Mouse (Mus musculus): ENCODE measurements around the gene D7Ertd443e. TPM values are rescaled to one million over a fixed set of nuclear protein-coding genes. Genes with fewer than 3 reads are reported as not detected.

The D7Ertd443e gene
- polyA plus RNA-seq, 1 experiment from 2014 or later = not detected

DNA sequence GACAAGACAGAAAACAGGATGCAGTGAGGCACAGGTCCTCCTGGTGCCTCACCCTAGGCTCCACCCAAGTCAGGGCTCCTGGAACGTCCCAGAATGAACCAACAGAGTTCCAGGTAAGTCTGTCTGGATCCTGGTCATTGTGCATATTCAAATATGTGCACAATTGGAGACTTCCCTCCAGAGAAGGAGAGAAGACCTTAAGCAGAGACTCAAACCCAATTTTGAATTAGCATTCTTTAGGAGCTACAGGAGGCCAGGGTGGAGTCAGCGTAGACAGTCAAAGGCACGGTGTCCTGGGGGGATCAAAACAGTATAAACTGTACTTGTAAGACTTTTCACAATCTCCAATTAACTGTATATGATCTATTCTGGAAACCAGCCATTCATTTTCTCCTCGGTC, 113.0 kb downstream of the D7Ertd443e start:
- Histone ChIP-seq H3K9ac (no peak overlapping the region), H3K4me1 (no peaks in the 10 kb centered on the region), H3K4me3 (replicated peaks) (no peak overlapping the region), H3K27me3 (0 out of 2 replicates have a peak, but pooled peaks cover 4% of the 10 kb centered on the region), H3K9me3 (no peaks in the 10 kb centered on the region), H3K4me2 (no peak overlapping the region), H3K27ac (no peak overlapping the region), H3K36me3 (replicated peaks) (no peaks in the 10 kb centered on the region)
- no peak for ATAC-seq (ENCODE audit: low FRiP score)
- 71% methylated on average over 4 of the region's 4 CpGs for WGBS

DNA sequence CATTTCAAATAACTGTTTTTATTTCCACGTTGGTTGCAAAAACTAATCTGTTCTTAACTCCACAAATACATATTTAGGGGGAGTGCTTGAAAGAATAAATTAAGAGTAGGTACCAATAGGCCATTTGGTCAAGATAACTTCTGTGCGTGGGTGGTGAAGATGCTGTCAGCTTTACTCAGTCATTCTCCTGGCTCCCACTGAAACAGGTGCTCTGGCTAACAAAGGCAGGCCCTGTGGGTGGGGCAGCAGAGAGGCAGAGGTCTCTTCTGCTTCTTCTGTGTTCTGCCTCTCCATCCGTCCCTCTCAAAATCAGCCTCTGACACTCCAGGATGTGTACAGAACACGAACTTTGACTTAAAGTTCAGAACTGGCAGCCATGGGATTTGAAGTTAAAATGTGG, 119.7 kb downstream of the D7Ertd443e start:
- ATAC-seq (ENCODE audit: low FRiP score) = no peak
- Histone ChIP-seq H3K9me3 (no peaks in the 10 kb centered on the region), H3K27ac (no peak overlapping the region), H3K4me3 (replicated peaks) (no peak overlapping the region), H3K27me3 (0 out of 2 replicates have a peak, but pooled peaks cover 6% of the 10 kb centered on the region), H3K4me2 (no peak overlapping the region), H3K4me1 (no peaks in the 10 kb centered on the region), H3K36me3 (replicated peaks) (no peaks in the 10 kb centered on the region), H3K9ac (no peak overlapping the region)
- WGBS = 80% methylated on average over 4 of the region's 4 CpGs

DNA sequence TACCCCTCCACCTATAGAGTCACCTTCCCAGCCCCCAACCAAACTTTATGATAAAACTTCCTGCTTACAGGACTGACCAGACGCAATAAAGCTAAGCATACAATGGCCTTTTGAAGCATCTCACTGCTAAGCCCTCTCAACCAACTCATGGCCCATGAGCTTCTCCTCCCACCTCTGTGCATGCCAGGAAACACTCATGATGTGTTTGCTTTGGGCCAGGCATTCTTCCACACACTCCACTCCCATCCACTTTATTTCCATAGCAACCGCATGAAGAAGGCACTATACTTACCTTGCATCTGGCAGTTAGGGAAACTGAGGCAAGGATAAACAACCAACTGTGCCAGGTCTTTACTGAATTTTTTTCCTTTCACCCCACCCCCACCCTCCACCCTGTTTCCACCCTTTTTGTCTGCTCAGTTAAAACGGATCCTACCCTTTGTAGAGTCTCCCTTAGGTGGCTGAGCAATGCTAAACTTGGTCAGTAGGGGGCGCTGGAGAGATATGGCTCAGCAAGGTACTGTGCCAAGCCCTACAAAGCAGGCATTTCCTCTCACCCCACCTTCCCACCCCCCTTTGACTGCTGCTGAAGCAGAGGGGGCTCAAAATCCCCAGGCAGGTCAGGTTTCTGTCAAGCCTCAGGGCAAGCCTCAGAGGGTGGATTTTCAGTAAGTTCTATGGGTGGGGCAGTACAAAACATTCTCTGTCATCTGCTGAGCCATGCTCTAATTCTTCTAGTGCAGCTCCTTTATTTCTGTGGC, 122.1 kb downstream of the D7Ertd443e start:
- no peak for ATAC-seq (ENCODE audit: low FRiP score)
- no peak overlapping the region for H3K9ac ChIP-seq
- 0 out of 2 replicates have a peak, but pooled peaks cover 6% of the 10 kb centered on the region for H3K27me3 ChIP-seq
- no peaks in the 10 kb centered on the region for H3K4me1 ChIP-seq
- no peak overlapping the region for H3K4me3 ChIP-seq (replicated peaks)
- H3K9me3 ChIP-seq = no peaks in the 10 kb centered on the region
- H3K4me2 ChIP-seq = no peak overlapping the region
- 48% methylated on average over 4 of the region's 4 CpGs for WGBS
- no peaks in the 10 kb centered on the region for H3K36me3 ChIP-seq (replicated peaks)
- H3K27ac ChIP-seq = no peak overlapping the region

DNA sequence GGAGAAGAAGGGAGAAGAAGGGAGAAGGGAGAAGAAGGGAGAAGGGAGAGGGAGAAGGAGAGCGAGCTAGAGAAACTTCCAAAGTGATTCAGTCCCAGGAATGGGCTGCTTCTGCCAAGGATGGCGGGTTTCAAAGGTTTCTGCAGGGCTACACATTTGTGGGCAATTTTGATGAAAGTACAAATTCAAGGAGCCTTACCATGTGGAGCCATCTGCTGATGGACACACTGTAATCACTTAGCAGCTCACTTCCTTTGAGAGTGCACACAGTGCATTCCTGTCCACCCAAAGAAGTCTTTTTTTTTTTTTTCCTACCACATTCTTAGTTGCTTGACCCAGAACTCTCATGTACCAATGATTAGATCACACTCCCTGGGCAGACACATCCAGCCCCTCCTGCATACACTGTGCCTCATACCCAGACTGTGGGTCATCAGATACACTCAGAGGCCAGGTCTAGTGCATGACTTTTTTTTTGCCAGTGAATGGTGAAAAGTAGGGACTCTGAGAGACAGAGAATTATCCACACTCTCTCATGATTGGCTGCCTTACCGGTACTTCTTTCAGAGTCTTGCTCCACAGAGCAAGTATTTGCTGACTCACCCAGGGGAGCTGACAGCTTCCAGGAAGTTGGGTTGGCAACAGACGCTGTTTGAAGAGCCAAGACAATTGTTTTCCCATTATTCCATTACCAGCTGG, 124.3 kb downstream of the D7Ertd443e start:
- Histone ChIP-seq H3K4me1 (no peaks in the 10 kb centered on the region), H3K36me3 (replicated peaks) (no peaks in the 10 kb centered on the region), H3K27me3 (no peaks in the 10 kb centered on the region), H3K4me3 (replicated peaks) (no peak overlapping the region), H3K9ac (no peak overlapping the region), H3K4me2 (no peak overlapping the region), H3K9me3 (no peaks in the 10 kb centered on the region), H3K27ac (no peak overlapping the region)
- ATAC-seq (ENCODE audit: low FRiP score) = no peak
- WGBS = 71% methylated on average over 4 of the region's 4 CpGs

DNA sequence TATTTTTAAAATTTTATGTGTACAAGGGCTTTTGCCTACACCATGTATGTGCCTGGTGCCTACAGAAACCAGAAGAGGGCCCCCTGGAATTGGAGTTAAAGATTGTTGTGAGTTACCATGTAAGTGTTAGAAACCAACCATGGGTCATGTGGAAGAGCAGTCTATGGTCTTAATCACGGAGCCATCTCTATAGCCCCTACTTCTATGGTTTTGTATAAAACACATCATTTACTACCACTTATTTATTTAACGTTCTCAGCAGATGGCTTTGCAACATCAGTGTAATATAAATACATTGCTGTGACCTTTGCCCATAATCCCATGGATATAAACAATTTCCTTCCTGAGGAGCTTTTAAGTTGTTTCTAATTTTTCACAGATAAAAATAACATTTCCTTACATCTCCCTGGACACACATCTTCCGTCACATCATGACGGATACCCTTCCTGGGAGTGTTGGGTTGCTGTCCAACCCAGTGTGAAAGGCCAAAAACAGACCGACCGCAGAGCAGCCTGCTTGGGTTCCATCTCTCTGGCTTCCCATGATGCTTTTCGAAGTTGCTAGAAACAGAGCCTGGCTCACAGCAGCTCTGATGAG, 135.1 kb downstream of the D7Ertd443e start:
- no peak overlapping the region for H3K27ac ChIP-seq
- no peak for ATAC-seq (ENCODE audit: low FRiP score)
- H3K4me1 ChIP-seq = peaks cover 6% of the 10 kb centered on the region; the same call in 1 of the 2 replicates
- no peak overlapping the region for H3K4me3 ChIP-seq (replicated peaks)
- WGBS = 89% methylated on average over 7 of the region's 7 CpGs
- no peaks in the 10 kb centered on the region for H3K9me3 ChIP-seq
- no peak overlapping the region for H3K9ac ChIP-seq
- no peaks in the 10 kb centered on the region for H3K36me3 ChIP-seq (replicated peaks)
- H3K27me3 ChIP-seq = no peaks in the 10 kb centered on the region
- no peak overlapping the region for H3K4me2 ChIP-seq

DNA sequence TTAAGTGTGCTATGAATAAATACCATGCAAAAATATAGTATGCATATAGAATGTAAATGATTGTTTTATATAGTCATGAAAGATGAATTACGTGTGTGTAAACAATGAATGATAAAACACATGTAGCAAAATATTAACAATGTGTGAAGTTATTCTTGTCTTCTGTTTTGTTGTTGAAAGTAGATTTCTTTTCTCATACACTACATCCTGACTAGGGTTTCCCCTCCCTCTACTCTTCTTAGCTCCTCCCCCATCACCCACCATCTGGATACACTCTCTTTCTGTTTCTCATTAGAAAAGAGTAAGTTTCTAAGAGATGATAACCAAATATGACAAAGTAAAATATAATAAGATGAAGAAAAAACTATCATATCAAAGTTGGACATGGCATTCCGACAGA, 137.4 kb downstream of the D7Ertd443e start:
- no peak for ATAC-seq (ENCODE audit: low FRiP score)
- Histone ChIP-seq H3K36me3 (replicated peaks) (no peaks in the 10 kb centered on the region), H3K4me2 (no peak overlapping the region), H3K9ac (no peak overlapping the region), H3K27ac (no peak overlapping the region), H3K4me1 (peaks cover 6% of the 10 kb centered on the region; the same call in 1 of the 2 replicates), H3K27me3 (no peaks in the 10 kb centered on the region), H3K4me3 (replicated peaks) (no peak overlapping the region), H3K9me3 (no peaks in the 10 kb centered on the region)
- WGBS = 92% methylated on average over 2 of the region's 2 CpGs

DNA sequence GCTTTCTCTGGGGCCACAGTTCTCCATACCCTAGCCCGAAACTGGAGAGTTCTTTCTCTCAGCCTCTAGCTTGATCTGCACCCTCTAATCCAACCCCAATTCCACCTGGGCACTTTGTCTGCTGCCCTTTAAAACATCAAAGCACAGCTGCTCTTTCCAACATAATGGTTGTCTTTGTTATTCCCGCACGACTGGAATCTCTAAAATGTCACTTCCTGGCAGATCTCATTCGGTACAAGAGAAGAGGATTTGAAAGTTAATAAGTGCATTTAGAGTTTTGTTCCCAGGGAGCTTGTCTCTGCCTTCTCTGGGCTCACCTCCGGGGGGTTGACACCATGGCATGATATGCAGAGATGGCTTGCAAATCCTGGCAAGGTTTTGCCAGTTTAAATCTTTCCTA, 138.8 kb downstream of the D7Ertd443e start:
- 28% methylated on average over 5 of the region's 5 CpGs for WGBS

DNA sequence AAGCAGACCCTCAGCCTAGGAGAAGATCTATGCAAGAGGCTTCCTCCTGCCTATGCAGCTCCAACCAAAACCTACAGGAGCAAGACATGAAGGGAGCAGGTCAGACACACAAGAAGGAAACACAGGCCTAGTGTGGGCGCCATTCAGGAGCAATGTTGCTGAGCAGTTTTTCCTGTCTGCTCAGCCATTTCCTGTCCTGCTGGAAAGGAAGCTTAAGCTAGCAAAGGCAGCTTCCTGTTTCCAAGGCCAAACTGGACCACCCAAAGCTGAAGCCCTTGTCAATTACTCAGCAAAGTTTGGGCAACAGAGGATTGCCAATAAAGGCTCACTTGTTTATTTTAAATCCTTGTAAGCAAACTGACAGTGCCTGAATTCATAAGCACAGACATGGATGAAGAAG, 142.7 kb downstream of the D7Ertd443e start:
- H3K4me3 ChIP-seq (replicated peaks) = no peak overlapping the region
- H3K27ac ChIP-seq = no peak overlapping the region
- H3K4me1 ChIP-seq = peaks cover 6% of the 10 kb centered on the region; the same call in 1 of the 2 replicates
- no peaks in the 10 kb centered on the region for H3K36me3 ChIP-seq (replicated peaks)
- WGBS = 91% methylated on average over 1 of the region's 1 CpGs
- H3K9me3 ChIP-seq = no peaks in the 10 kb centered on the region
- H3K9ac ChIP-seq = no peak overlapping the region
- no peaks in the 10 kb centered on the region for H3K27me3 ChIP-seq
- ATAC-seq (ENCODE audit: low FRiP score) = no peak
- no peak overlapping the region for H3K4me2 ChIP-seq

More for the DNA sequence above, 138.8 kb downstream of the D7Ertd443e start:
- no peaks in the 10 kb centered on the region for H3K27me3 ChIP-seq
- H3K27ac ChIP-seq = no peak overlapping the region
- no peak overlapping the region for H3K4me2 ChIP-seq
- no peak overlapping the region for H3K9ac ChIP-seq
- peaks cover 6% of the 10 kb centered on the region; the same call in 1 of the 2 replicates for H3K4me1 ChIP-seq
- H3K36me3 ChIP-seq (replicated peaks) = no peaks in the 10 kb centered on the region
- no peaks in the 10 kb centered on the region for H3K9me3 ChIP-seq
- no peak overlapping the region for H3K4me3 ChIP-seq (replicated peaks)
- no peak for ATAC-seq (ENCODE audit: low FRiP score)

DNA sequence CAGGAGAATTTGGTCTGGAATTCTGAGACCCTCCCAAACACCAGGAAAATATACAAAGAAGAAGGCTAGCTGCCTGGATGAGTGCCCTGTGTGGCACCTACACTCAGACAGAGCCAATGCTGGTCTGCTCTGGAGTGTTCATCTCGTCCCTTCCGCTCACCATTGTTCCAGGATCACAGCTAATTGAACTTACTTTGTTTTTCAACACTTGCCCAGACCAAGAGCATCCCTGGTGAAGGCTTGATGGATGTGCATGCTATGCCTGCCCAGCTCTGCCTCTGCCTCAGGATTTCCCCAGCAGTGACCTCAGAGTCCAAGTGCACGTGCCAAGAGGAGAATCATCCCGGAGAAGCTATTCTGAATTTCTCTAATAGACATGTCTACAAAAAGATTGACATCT, 144.2 kb downstream of the D7Ertd443e start:
- H3K4me3 ChIP-seq (replicated peaks) = no peak overlapping the region
- 76% methylated on average over 4 of the region's 4 CpGs for WGBS
- H3K9ac ChIP-seq = no peak overlapping the region
- H3K27me3 ChIP-seq = no peaks in the 10 kb centered on the region
- H3K4me2 ChIP-seq = no peak overlapping the region
- ATAC-seq (ENCODE audit: low FRiP score) = no peak
- no peak overlapping the region for H3K27ac ChIP-seq
- H3K9me3 ChIP-seq = no peaks in the 10 kb centered on the region
- no peaks in the 10 kb centered on the region for H3K36me3 ChIP-seq (replicated peaks)
- no peaks in the 10 kb centered on the region; the same call in 1 of the 2 replicates for H3K4me1 ChIP-seq

DNA sequence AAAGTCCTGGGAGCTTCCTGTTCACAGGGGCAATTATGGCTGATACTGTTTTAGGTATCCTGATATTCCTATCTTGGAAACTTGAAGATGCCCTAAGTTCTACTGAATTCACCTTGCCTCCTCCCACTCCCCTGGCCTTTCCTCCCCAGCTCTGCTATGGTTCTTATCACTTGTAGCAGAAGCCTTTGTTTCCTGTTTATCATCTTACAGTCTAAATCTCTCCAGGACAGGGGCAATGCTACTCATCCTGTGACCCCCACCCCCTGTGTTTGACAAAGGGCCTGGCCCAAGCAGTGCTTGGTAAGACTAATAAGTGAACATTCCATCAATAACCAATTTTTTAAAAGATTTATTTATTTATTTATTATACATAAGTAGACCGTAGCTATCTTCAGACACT, 144.9 kb downstream of the D7Ertd443e start:
- WGBS = 97% methylated on average over 1 of the region's 1 CpGs
- no peak for ATAC-seq (ENCODE audit: low FRiP score)
- H3K4me1 ChIP-seq = no peaks in the 10 kb centered on the region

DNA sequence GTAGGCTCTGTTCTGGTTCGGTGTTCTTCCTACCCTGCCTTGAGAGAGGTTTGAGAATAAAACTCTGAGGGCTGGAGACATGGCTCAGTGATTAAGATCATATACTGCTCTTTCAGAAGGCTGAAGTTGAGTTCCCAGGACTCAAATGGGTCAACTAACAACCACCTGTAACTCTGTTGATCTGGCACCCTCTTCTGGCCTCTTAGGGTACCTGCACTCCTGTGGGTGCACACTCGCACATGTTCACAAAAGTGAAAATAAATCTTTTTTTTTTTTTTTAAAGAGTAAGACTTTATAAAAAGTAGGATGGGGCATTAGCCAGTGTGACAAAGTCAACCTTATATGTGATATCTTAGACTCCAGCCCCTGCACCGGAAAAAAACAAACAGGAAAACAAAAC, 146.6 kb downstream of the D7Ertd443e start:
- H3K4me2 ChIP-seq = no peak overlapping the region
- 97% methylated on average over 3 of the region's 3 CpGs for WGBS
- ATAC-seq (ENCODE audit: low FRiP score) = no peak

More for the DNA sequence above, 144.9 kb downstream of the D7Ertd443e start:
- Histone ChIP-seq H3K4me2 (no peak overlapping the region), H3K27me3 (no peaks in the 10 kb centered on the region), H3K36me3 (replicated peaks) (no peaks in the 10 kb centered on the region), H3K4me3 (replicated peaks) (no peak overlapping the region), H3K9me3 (no peaks in the 10 kb centered on the region), H3K9ac (no peak overlapping the region), H3K27ac (no peak overlapping the region)

DNA sequence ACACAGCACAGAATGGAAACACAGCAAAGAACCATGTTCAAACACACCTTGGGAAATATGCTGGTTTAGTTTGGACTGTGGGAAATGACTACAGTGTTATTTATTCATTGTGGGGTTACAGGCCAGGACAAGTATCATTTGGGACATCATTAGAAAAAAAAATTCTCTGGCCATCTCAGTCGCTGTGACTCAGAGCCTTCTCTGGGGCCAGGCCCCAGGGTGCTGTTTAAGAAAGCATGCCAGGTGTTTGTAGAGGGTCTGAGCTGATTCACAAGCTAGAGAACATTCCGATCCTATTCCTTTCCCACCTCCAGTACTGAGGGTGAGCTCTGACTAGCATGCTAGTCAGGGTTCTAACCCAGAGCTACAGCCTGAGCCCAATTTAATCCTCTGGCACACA, 148.1 kb downstream of the D7Ertd443e start:
- H3K36me3 ChIP-seq (replicated peaks) = no peaks in the 10 kb centered on the region
- WGBS = 78% methylated on average over 2 of the region's 2 CpGs
- no peak overlapping the region for H3K4me3 ChIP-seq (replicated peaks)
- H3K27me3 ChIP-seq = no peaks in the 10 kb centered on the region
- no peak overlapping the region for H3K27ac ChIP-seq
- H3K9ac ChIP-seq = no peak overlapping the region
- no peak overlapping the region for H3K4me2 ChIP-seq
- H3K4me1 ChIP-seq = no peaks in the 10 kb centered on the region
- ATAC-seq (ENCODE audit: low FRiP score) = no peak
- H3K9me3 ChIP-seq = no peaks in the 10 kb centered on the region

More for the DNA sequence above, 146.6 kb downstream of the D7Ertd443e start:
- Histone ChIP-seq H3K4me3 (replicated peaks) (no peak overlapping the region), H3K27ac (no peak overlapping the region), H3K9ac (no peak overlapping the region), H3K27me3 (no peaks in the 10 kb centered on the region), H3K9me3 (no peaks in the 10 kb centered on the region), H3K36me3 (replicated peaks) (no peaks in the 10 kb centered on the region), H3K4me1 (no peaks in the 10 kb centered on the region)
